Mouse (Mus musculus): ENCODE data around the gene Sh3kbp1. TPM values are rescaled to one million over a fixed set of nuclear protein-coding genes. Genes with fewer than 3 reads are reported as not detected.

Sh3kbp1 gene
- polyA plus RNA-seq, 1 experiment from 2014 or later = 132 TPM

DNA sequence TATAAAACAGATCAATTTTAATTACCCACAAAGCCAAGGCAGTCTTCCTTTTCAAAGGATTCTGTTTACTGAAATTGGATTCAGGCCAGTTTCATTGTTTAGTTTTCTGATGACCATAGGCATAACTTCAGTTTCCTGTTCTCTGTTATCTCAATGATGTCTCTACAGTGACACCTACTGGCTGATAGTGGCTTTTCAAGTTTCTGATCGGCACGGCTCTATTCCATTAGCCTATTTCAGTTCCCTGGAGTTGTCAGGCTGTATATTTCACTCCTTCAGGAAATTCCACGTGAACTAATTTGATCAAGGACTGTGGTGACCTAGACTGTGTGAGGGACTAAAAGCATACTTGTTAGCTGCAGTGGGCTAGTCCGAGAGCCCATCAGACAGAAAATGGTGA lies 336.2 kb downstream of the Sh3kbp1 start:
- Histone ChIP-seq H3K4me2 (ENCODE audit: low read length) (no peak overlapping the region), H3K9me3 (ENCODE audit: control insufficient read depth, low read length) (no peaks in the 10 kb centered on the region), H3K27me3 (ENCODE audit: control insufficient read depth, insufficient read depth, low read length) (no peaks in the 10 kb centered on the region), H3K4me3 (ENCODE audit: control insufficient read depth in 1 of 2, insufficient read depth in 1 of 2, low read depth in 1 of 2, low read length in 2 of 2) (no peak overlapping the region), H3K36me3 (ENCODE audit: control insufficient read depth, insufficient read depth, low read length) (peaks cover 31% of the 10 kb centered on the region; the same call in 1 of the 2 replicates), H3K27ac (replicated peaks in 1 of 2; ENCODE audit: control insufficient read depth in 1 of 2, insufficient read depth in 1 of 2, low read depth in 2 of 2, low read length in 2 of 2) (no peak overlapping the region), H3K9ac (ENCODE audit: low read length) (no peak overlapping the region), H3K4me1 (ENCODE audit: control insufficient read depth in 2 of 2, insufficient read depth in 2 of 2, low read length in 2 of 2) (no peaks in the 10 kb centered on the region)
- no peak for ATAC-seq (ENCODE audit: insufficient number of reproducible peaks, insufficient read depth, low FRiP score, low read depth)
- 39% methylated on average over 4 of the region's 4 CpGs for WGBS

- H3K27ac ChIP-seq (replicated peaks in 1 of 2; ENCODE audit: control insufficient read depth in 1 of 2, insufficient read depth in 1 of 2, low read depth in 2 of 2, low read length in 2 of 2) = no peak overlapping the region
- H3K4me2 ChIP-seq (ENCODE audit: low read length) = no peak overlapping the region
- no peaks in the 10 kb centered on the region for H3K4me1 ChIP-seq (ENCODE audit: control insufficient read depth in 2 of 2, insufficient read depth in 2 of 2, low read length in 2 of 2)
- no peaks in the 10 kb centered on the region for H3K27me3 ChIP-seq (ENCODE audit: control insufficient read depth, insufficient read depth, low read length)
- no peak overlapping the region for H3K9ac ChIP-seq (ENCODE audit: low read length)
- H3K9me3 ChIP-seq (ENCODE audit: control insufficient read depth, low read length) = no peaks in the 10 kb centered on the region
- no peak for ATAC-seq (ENCODE audit: insufficient number of reproducible peaks, insufficient read depth, low FRiP score, low read depth)
- H3K4me3 ChIP-seq (ENCODE audit: control insufficient read depth in 1 of 2, insufficient read depth in 1 of 2, low read depth in 1 of 2, low read length in 2 of 2) = no peak overlapping the region
- 77% methylated on average over 9 of the region's 9 CpGs for WGBS
- H3K36me3 ChIP-seq (ENCODE audit: control insufficient read depth, insufficient read depth, low read length) = peaks cover 31% of the 10 kb centered on the region
Observed at GRCm38 (mm10) chrX:159963925-159964324, 336.9 kb downstream of the Sh3kbp1 start.

DNA sequence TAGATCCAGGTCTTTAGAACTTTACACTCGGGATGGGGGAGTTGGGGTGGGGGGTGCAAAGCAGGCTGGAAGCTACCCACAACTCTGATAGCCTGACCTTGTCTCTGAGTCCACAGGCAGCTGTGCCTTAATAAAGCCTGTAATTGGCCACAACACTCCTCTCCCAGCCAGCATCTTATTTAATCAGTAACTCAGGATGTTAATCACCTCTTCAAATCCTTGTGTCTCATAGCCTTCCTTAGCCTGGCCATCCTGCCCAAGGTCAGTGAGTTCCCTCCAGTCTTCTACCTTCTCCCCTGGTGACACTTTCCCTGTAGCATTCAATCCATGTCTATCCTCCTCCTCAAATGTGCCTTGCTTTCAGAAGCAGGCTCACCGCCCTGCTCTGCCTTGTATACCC lies 342.0 kb downstream of the Sh3kbp1 start:
- no peaks in the 10 kb centered on the region for H3K9me3 ChIP-seq (ENCODE audit: control insufficient read depth, low read length)
- peaks cover 44% of the 10 kb centered on the region for H3K36me3 ChIP-seq (ENCODE audit: control insufficient read depth, insufficient read depth, low read length)
- H3K4me3 ChIP-seq (ENCODE audit: control insufficient read depth in 1 of 2, insufficient read depth in 1 of 2, low read depth in 1 of 2, low read length in 2 of 2) = no peak overlapping the region
- H3K27me3 ChIP-seq (ENCODE audit: control insufficient read depth, insufficient read depth, low read length) = no peaks in the 10 kb centered on the region
- no peak overlapping the region for H3K9ac ChIP-seq (ENCODE audit: low read length)
- H3K4me1 ChIP-seq (ENCODE audit: control insufficient read depth in 2 of 2, insufficient read depth in 2 of 2, low read length in 2 of 2) = no peaks in the 10 kb centered on the region
- WGBS = 69% methylated on average over 2 of the region's 2 CpGs
- ATAC-seq (ENCODE audit: insufficient number of reproducible peaks, insufficient read depth, low FRiP score, low read depth) = no peak
- no peak overlapping the region for H3K27ac ChIP-seq (replicated peaks in 1 of 2; ENCODE audit: control insufficient read depth in 1 of 2, insufficient read depth in 1 of 2, low read depth in 2 of 2, low read length in 2 of 2)
- H3K4me2 ChIP-seq (ENCODE audit: low read length) = no peak overlapping the region

- Histone ChIP-seq H3K9me3 (ENCODE audit: control insufficient read depth, low read length) (no peaks in the 10 kb centered on the region), H3K4me2 (ENCODE audit: low read length) (no peak overlapping the region), H3K36me3 (ENCODE audit: control insufficient read depth, insufficient read depth, low read length) (peaks cover 37% of the 10 kb centered on the region), H3K9ac (ENCODE audit: low read length) (no peak overlapping the region), H3K27me3 (ENCODE audit: control insufficient read depth, insufficient read depth, low read length) (no peaks in the 10 kb centered on the region), H3K4me1 (ENCODE audit: control insufficient read depth in 2 of 2, insufficient read depth in 2 of 2, low read length in 2 of 2) (no peaks in the 10 kb centered on the region), H3K4me3 (ENCODE audit: control insufficient read depth in 1 of 2, insufficient read depth in 1 of 2, low read depth in 1 of 2, low read length in 2 of 2) (no peak overlapping the region), H3K27ac (replicated peaks in 1 of 2; ENCODE audit: control insufficient read depth in 1 of 2, insufficient read depth in 1 of 2, low read depth in 2 of 2, low read length in 2 of 2) (no peak overlapping the region)
- 65% methylated on average over 3 of the region's 3 CpGs for WGBS
- no peak for ATAC-seq (ENCODE audit: insufficient number of reproducible peaks, insufficient read depth, low FRiP score, low read depth)
Observed at GRCm38 (mm10) chrX:159971091-159971779, 344.2 kb downstream of the Sh3kbp1 start.

- no peak for ATAC-seq (ENCODE audit: insufficient number of reproducible peaks, insufficient read depth, low FRiP score, low read depth)
- H3K4me1 ChIP-seq (ENCODE audit: control insufficient read depth in 2 of 2, insufficient read depth in 2 of 2, low read length in 2 of 2) = no peaks in the 10 kb centered on the region
- H3K4me2 ChIP-seq (ENCODE audit: low read length) = no peak overlapping the region
- H3K27me3 ChIP-seq (ENCODE audit: control insufficient read depth, insufficient read depth, low read length) = no peaks in the 10 kb centered on the region
- 34% methylated on average over 5 of the region's 5 CpGs for WGBS
- H3K9ac ChIP-seq (ENCODE audit: low read length) = no peak overlapping the region
- no peak overlapping the region for H3K27ac ChIP-seq (replicated peaks in 1 of 2; ENCODE audit: control insufficient read depth in 1 of 2, insufficient read depth in 1 of 2, low read depth in 2 of 2, low read length in 2 of 2)
- no peaks in the 10 kb centered on the region for H3K9me3 ChIP-seq (ENCODE audit: control insufficient read depth, low read length)
- H3K4me3 ChIP-seq (ENCODE audit: control insufficient read depth in 1 of 2, insufficient read depth in 1 of 2, low read depth in 1 of 2, low read length in 2 of 2) = no peak overlapping the region
- peaks cover 26% of the 10 kb centered on the region for H3K36me3 ChIP-seq (ENCODE audit: control insufficient read depth, insufficient read depth, low read length)
Observed at GRCm38 (mm10) chrX:159973730-159974129, 346.7 kb downstream of the Sh3kbp1 start.

DNA sequence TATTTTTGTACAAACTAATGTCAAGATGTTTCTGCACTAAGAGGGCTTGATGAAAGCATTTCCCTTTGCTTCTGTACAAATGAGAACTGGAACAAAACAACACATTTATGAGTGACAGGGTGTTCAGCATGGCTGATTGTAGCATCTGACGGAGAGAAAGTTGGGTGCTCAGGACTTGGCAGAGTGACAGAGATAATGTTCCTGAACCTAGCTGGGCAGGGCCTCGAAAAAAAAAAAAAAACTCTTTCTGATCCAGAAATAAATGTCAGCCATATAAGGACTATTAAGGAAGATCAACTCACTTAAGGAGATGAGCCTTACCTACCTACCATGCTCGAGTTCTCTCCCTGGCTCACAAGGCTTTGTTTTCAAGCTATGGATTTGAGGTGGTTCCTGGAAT lies 349.2 kb downstream of the Sh3kbp1 start:
- 0 out of 2 replicates have a peak, but pooled peaks cover 8% of the 10 kb centered on the region for H3K36me3 ChIP-seq (ENCODE audit: control insufficient read depth, insufficient read depth, low read length)
- H3K4me2 ChIP-seq (ENCODE audit: low read length) = no peak overlapping the region
- ATAC-seq (ENCODE audit: insufficient number of reproducible peaks, insufficient read depth, low FRiP score, low read depth) = no peak
- WGBS = 42% methylated on average over 3 of the region's 3 CpGs
- no peaks in the 10 kb centered on the region for H3K4me1 ChIP-seq (ENCODE audit: control insufficient read depth in 2 of 2, insufficient read depth in 2 of 2, low read length in 2 of 2)
- no peak overlapping the region for H3K9ac ChIP-seq (ENCODE audit: low read length)
- no peak overlapping the region for H3K4me3 ChIP-seq (ENCODE audit: control insufficient read depth in 1 of 2, insufficient read depth in 1 of 2, low read depth in 1 of 2, low read length in 2 of 2)
- no peaks in the 10 kb centered on the region for H3K27me3 ChIP-seq (ENCODE audit: control insufficient read depth, insufficient read depth, low read length)
- no peak overlapping the region for H3K27ac ChIP-seq (replicated peaks in 1 of 2; ENCODE audit: control insufficient read depth in 1 of 2, insufficient read depth in 1 of 2, low read depth in 2 of 2, low read length in 2 of 2)
- H3K9me3 ChIP-seq (ENCODE audit: control insufficient read depth, low read length) = no peaks in the 10 kb centered on the region

GRCm38 (mm10) chrX:159988002-159988960 lies 361.2 kb downstream of the Sh3kbp1 start, which contains the start of gene Map3k15:
Gene Map3k15, plus strand, starts transcription at chrX:159988433.
- 29% methylated on average over 63 of the region's 108 CpGs for WGBS
- H3K27ac ChIP-seq (replicated peaks in 1 of 2; ENCODE audit: control insufficient read depth in 1 of 2, insufficient read depth in 1 of 2, low read depth in 2 of 2, low read length in 2 of 2) = no peak within 1 kb of the TSS
- no peaks in the 10 kb centered on the region for H3K4me1 ChIP-seq (ENCODE audit: control insufficient read depth in 2 of 2, insufficient read depth in 2 of 2, low read length in 2 of 2)

More at GRCm38 (mm10) chrX:159988002-159988960, 361.2 kb downstream of the Sh3kbp1 start, which contains the start of gene Map3k15:
- Histone ChIP-seq H3K4me3 (ENCODE audit: control insufficient read depth in 1 of 2, insufficient read depth in 1 of 2, low read depth in 1 of 2, low read length in 2 of 2) (peak within 1 kb of the TSS; percentile 45 to 47), H3K9me3 (ENCODE audit: control insufficient read depth, low read length) (no peaks in the 10 kb centered on the region), H3K27me3 (ENCODE audit: control insufficient read depth, insufficient read depth, low read length) (no peaks in the 10 kb centered on the region), H3K4me2 (ENCODE audit: low read length) (peak within 1 kb of the TSS; percentile 74), H3K36me3 (ENCODE audit: control insufficient read depth, insufficient read depth, low read length) (no peaks in the 10 kb centered on the region), H3K9ac (ENCODE audit: low read length) (peak within 1 kb of the TSS; percentile 62)
- peak; percentile 39; the same call in 1 of the 2 replicates for ATAC-seq (ENCODE audit: insufficient number of reproducible peaks, insufficient read depth, low FRiP score, low read depth)

Measured in heart, embryonic 14.5 days (tissue).